ENCODE assay signal across 9 mouse cellular contexts in the genomic region with DNA sequence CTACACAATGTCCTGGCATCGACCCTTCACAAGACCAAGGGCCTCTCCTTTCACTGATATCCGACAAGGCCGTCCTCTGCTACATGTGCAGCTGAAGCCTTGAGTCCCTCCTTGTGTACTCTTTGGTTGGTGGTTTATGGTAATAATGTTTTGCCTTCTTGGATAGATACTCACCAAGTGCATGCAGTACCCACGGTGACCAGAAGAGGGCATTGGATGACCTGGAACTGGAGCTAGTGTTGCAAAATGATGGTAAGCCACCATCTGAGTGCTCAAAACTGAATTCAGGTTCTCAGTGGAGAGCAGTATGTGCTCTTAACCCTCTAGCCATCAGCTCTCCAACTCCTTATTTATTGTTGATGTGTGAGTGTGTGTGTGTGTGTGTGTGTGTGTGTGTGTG.
A peak's percentile ranks its signal among the peaks of the same experiment; 100 is the strongest.
DNase-seq lines count a peak whose midpoint lies in the region; ATAC-seq and TF ChIP-seq lines count a peak whose summit lies in the region.
"Had no signal": no experiment of that assay in that cellular context is flagged by ENCODE, and none has a peak within 500 bp of the region (broad histone marks: within the 10 kb centered on the region; RNA-seq: fewer than 3 reads in every experiment).

No protein-coding gene starts in this region.

- 80% methylated on average over 4 of the region's 4 CpGs for WGBS in forebrain, postnatal 0 days
- WGBS in forebrain, embryonic 11.5 days = 79% methylated on average over 4 of the region's 4 CpGs
- WGBS in liver, embryonic 14.5 days (ENCODE audit: insufficient replicate concordance) = 64% methylated on average over 4 of the region's 4 CpGs
- WGBS in limb, embryonic 10.5 days = 86% methylated on average over 4 of the region's 4 CpGs

- H3K27ac ChIP-seq in forebrain, postnatal 0 days (ENCODE audit: low read depth, low read length) = no peak overlapping the region
- no peak overlapping the region for H3K27ac ChIP-seq in forebrain, embryonic 11.5 days (ENCODE audit: low read depth, low read length)
- H3K27ac ChIP-seq in liver, embryonic 14.5 days = no peak overlapping the region
- no peak overlapping the region for H3K27ac ChIP-seq in limb, embryonic 10.5 days
- H3K27ac ChIP-seq: midbrain, embryonic 12.5 days had no signal

- ATAC-seq in forebrain, postnatal 0 days = no peak
- no peak for ATAC-seq in forebrain, embryonic 11.5 days (replicated peaks; ENCODE audit: low FRiP score)
- ATAC-seq in liver, embryonic 14.5 days (ENCODE audit: insufficient read depth) = no peak
- ATAC-seq in monocyte, adult 5-6 weeks (replicated peaks; ENCODE audit: insufficient number of reproducible peaks, low FRiP score, low TSS enrichment, poor library complexity, severe bottlenecking) = no peak

- no peaks in the 10 kb centered on the region for H3K36me3 ChIP-seq in forebrain, postnatal 0 days (ENCODE audit: insufficient read depth)
- H3K36me3 ChIP-seq in forebrain, embryonic 11.5 days (ENCODE audit: control insufficient read depth, insufficient read depth, low read length) = no peaks in the 10 kb centered on the region
- no peaks in the 10 kb centered on the region for H3K36me3 ChIP-seq in liver, embryonic 14.5 days (replicated peaks; ENCODE audit: control insufficient read depth, insufficient read depth, low read depth)
- no peaks in the 10 kb centered on the region for H3K36me3 ChIP-seq in limb, embryonic 10.5 days
- H3K36me3 ChIP-seq: midbrain, embryonic 12.5 days had no signal

- no peak for TF ChIP-seq EP300 in liver, embryonic 14.5 days (IDR thresholded peaks at IDR 0.05; ENCODE audit: low read depth)

- H3K9ac ChIP-seq in forebrain, postnatal 0 days = no peak overlapping the region
- H3K9ac ChIP-seq in forebrain, embryonic 11.5 days (ENCODE audit: low read length) = no peak overlapping the region
- no peak overlapping the region for H3K9ac ChIP-seq in liver, embryonic 14.5 days (replicated peaks)
- H3K9ac ChIP-seq: midbrain, embryonic 12.5 days had no signal

- TF ChIP-seq CTCF in forebrain, postnatal 0 days (IDR thresholded peaks at IDR 0.05; ENCODE audit: low read depth) = peak; percentile 37
- peak; percentile 66 for TF ChIP-seq CTCF in liver, embryonic 14.5 days (IDR thresholded peaks at IDR 0.05; ENCODE audit: low read depth)

- H3K9me3 ChIP-seq in forebrain, postnatal 0 days (ENCODE audit: low read length) = no peaks in the 10 kb centered on the region
- H3K9me3 ChIP-seq in forebrain, embryonic 11.5 days (ENCODE audit: control insufficient read depth, low read length) = no peaks in the 10 kb centered on the region
- H3K9me3 ChIP-seq in liver, embryonic 14.5 days (ENCODE audit: control insufficient read depth, low read length) = no peaks in the 10 kb centered on the region
- no peaks in the 10 kb centered on the region for H3K9me3 ChIP-seq in limb, embryonic 10.5 days (replicated peaks)
- H3K9me3 ChIP-seq: midbrain, embryonic 12.5 days had no signal

- H3K27me3 ChIP-seq in forebrain, postnatal 0 days (ENCODE audit: insufficient read depth, low read length) = no peaks in the 10 kb centered on the region
- H3K27me3 ChIP-seq in forebrain, embryonic 11.5 days (ENCODE audit: control insufficient read depth, insufficient read depth, low read length) = no peaks in the 10 kb centered on the region
- no peaks in the 10 kb centered on the region for H3K27me3 ChIP-seq in liver, embryonic 14.5 days (ENCODE audit: control insufficient read depth, insufficient read depth, low read length)
- H3K27me3 ChIP-seq in limb, embryonic 10.5 days (ENCODE audit: low read depth, poor library complexity, severe bottlenecking) = no peaks in the 10 kb centered on the region
- H3K27me3 ChIP-seq: midbrain, embryonic 12.5 days had no signal

- H3K4me1 ChIP-seq in forebrain, postnatal 0 days (ENCODE audit: insufficient read depth) = no peaks in the 10 kb centered on the region
- H3K4me1 ChIP-seq in forebrain, embryonic 11.5 days (replicated peaks; ENCODE audit: control insufficient read depth, insufficient read depth, low read length) = no peaks in the 10 kb centered on the region
- no peaks in the 10 kb centered on the region for H3K4me1 ChIP-seq in liver, embryonic 14.5 days (replicated peaks; ENCODE audit: control insufficient read depth in 2 of 2, insufficient read depth in 2 of 2, low read length in 1 of 2)
- H3K4me1 ChIP-seq in limb, embryonic 10.5 days = no peaks in the 10 kb centered on the region
- H3K4me1 ChIP-seq: midbrain, embryonic 12.5 days had no signal

- H3K4me3 ChIP-seq in forebrain, postnatal 0 days (ENCODE audit: low read depth, low read length) = no peak overlapping the region
- H3K4me3 ChIP-seq in forebrain, embryonic 11.5 days (ENCODE audit: low read depth, low read length) = no peak overlapping the region
- H3K4me3 ChIP-seq in liver, embryonic 14.5 days (ENCODE audit: insufficient read depth in 1 of 2, low read depth in 2 of 2, low read length in 2 of 2) = no peak overlapping the region
- no peak overlapping the region for H3K4me3 ChIP-seq in limb, embryonic 10.5 days
- H3K4me3 ChIP-seq: midbrain, embryonic 12.5 days had no signal

- H3K4me2 ChIP-seq in forebrain, postnatal 0 days (ENCODE audit: low read depth) = no peak overlapping the region
- H3K4me2 ChIP-seq in forebrain, embryonic 11.5 days (ENCODE audit: low read depth, low read length, severe bottlenecking) = no peak overlapping the region
- no peak overlapping the region for H3K4me2 ChIP-seq in liver, embryonic 14.5 days (ENCODE audit: low read depth)
- H3K4me2 ChIP-seq: midbrain, embryonic 12.5 days had no signal

- no peak for DNase-seq in forebrain, postnatal 0 days
- DNase-seq in forebrain, embryonic 11.5 days (ENCODE audit: low spot score) = no peak
- no peak for DNase-seq in liver, embryonic 14.5 days (ENCODE audit: low read depth in 3 of 3, low spot score in 3 of 3)
- no peak for DNase-seq in liver
- DNase-seq in Muller cell, postnatal 12 days (ENCODE audit: inconsistent ontology term) = peak; percentile 2
- peak; percentile 31 for DNase-seq in limb, embryonic 10.5 days (ENCODE audit: low spot score)
- DNase-seq in urinary bladder, postnatal 14 days (ENCODE audit: low spot score) = no peak

Comparison
In these comparisons a context has a peak if more than half of its experiments do, and no peak if none do; other contexts are left out.
1. DNase-seq: peak in Muller cell, postnatal 12 days (single experiment) and limb, embryonic 10.5 days (single experiment); none in forebrain, postnatal 0 days (single experiment), forebrain, embryonic 11.5 days (single experiment), liver, embryonic 14.5 days (0 of 3), liver (single experiment) and urinary bladder, postnatal 14 days (single experiment).